Mouse (Mus musculus): ENCODE measurements at regions not wholly inside any gene's neighbourhood (a gene's known extent, or its start where the extent isn't known, plus 50 kb on each side); places are given as distances from the start of the nearest gene placed in this dataset.

GRCm38 (mm10) chr12:21472951-21473710 lies 55.7 kb upstream of the Ywhaq start:
- WGBS = 81% methylated on average over 6 of the region's 6 CpGs
- Histone ChIP-seq H3K4me3 (replicated peaks; ENCODE audit: control insufficient read depth, low read depth, low read length) (no peak overlapping the region), H3K27ac (ENCODE audit: control insufficient read depth, insufficient read depth, low read depth, low read length, poor library complexity) (no peak overlapping the region), H3K4me1 (ENCODE audit: control insufficient read depth, insufficient read depth, low read length) (no peaks in the 10 kb centered on the region; the same call in 1 of the 2 replicates)
- TF ChIP-seq CTCF (IDR thresholded peaks at IDR 0.05; ENCODE audit: control insufficient read depth, insufficient read depth, low read length) = no peak
- TF ChIP-seq POLR2A (IDR thresholded peaks at IDR 0.05; ENCODE audit: borderline replicate concordance, control insufficient read depth, low read depth, low read length) = no peak

GRCm38 (mm10) chr12:21472487-21472886 lies 55.0 kb upstream of the Ywhaq start:
- H3K4me3 ChIP-seq (replicated peaks; ENCODE audit: control insufficient read depth, low read depth, low read length) = no peak overlapping the region
- TF ChIP-seq CTCF (IDR thresholded peaks at IDR 0.05; ENCODE audit: control insufficient read depth, insufficient read depth, low read length) (no peak), POLR2A (IDR thresholded peaks at IDR 0.05; ENCODE audit: borderline replicate concordance, control insufficient read depth, low read depth, low read length) (no peak)
- WGBS = 28% methylated on average over 4 of the region's 4 CpGs
- H3K27ac ChIP-seq (ENCODE audit: control insufficient read depth, insufficient read depth, low read depth, low read length, poor library complexity) = no peak overlapping the region
- H3K4me1 ChIP-seq (ENCODE audit: control insufficient read depth, insufficient read depth, low read length) = no peaks in the 10 kb centered on the region; the same call in 1 of the 2 replicates

GRCm38 (mm10) chr12:21471986-21472385 lies 54.5 kb upstream of the Ywhaq start:
- H3K27ac ChIP-seq (ENCODE audit: control insufficient read depth, insufficient read depth, low read depth, low read length, poor library complexity) = no peak overlapping the region
- H3K4me3 ChIP-seq (replicated peaks; ENCODE audit: control insufficient read depth, low read depth, low read length) = no peak overlapping the region
- H3K4me1 ChIP-seq (ENCODE audit: control insufficient read depth, insufficient read depth, low read length) = no peaks in the 10 kb centered on the region; the same call in 1 of the 2 replicates
- WGBS = 82% methylated on average over 7 of the region's 7 CpGs
- TF ChIP-seq POLR2A (IDR thresholded peaks at IDR 0.05; ENCODE audit: borderline replicate concordance, control insufficient read depth, low read depth, low read length) (no peak), CTCF (IDR thresholded peaks at IDR 0.05; ENCODE audit: control insufficient read depth, insufficient read depth, low read length) (no peak)

DNA sequence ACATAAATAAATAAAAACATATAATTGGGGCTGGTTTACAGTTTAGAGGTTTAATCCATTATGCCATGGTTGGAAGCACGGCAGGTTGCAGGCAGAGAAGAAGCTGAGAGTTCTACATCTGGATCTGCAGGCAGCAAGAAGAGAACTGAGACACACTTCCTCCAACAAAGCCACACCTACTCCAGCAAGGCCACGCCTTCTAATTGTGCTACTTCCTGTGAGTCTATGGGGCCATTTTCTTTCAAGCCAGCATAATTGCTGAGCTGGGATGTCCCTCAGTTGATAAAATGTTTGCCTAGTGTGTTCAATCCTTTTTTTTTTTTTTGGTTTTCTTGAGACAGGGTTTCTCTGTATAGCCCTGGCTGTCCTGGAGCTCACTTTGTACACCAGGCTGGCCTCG lies 52.8 kb upstream of the Ywhaq start:
- H3K27ac ChIP-seq (ENCODE audit: control insufficient read depth, insufficient read depth, low read depth, low read length, poor library complexity) = no peak overlapping the region
- no peak for TF ChIP-seq CTCF (IDR thresholded peaks at IDR 0.05; ENCODE audit: control insufficient read depth, insufficient read depth, low read length)
- TF ChIP-seq POLR2A (IDR thresholded peaks at IDR 0.05; ENCODE audit: borderline replicate concordance, control insufficient read depth, low read depth, low read length) = no peak
- no peak overlapping the region for H3K4me3 ChIP-seq (replicated peaks; ENCODE audit: control insufficient read depth, low read depth, low read length)
- H3K4me1 ChIP-seq (ENCODE audit: control insufficient read depth, insufficient read depth, low read length) = no peaks in the 10 kb centered on the region; the same call in 1 of the 2 replicates
- 86% methylated on average over 3 of the region's 3 CpGs for WGBS
